Mouse (Mus musculus): ENCODE measurements around the gene Gm20388. TPM values are rescaled to one million over a fixed set of nuclear protein-coding genes. Genes with fewer than 3 reads are reported as not detected.

Gene Gm20388
- total RNA-seq, 1 experiment from 2014 or later: 18.4 TPM

GRCm38 (mm10) chr8:121242671-121243070 lies 1332.0 kb downstream of the Gm20388 start:
- no peak for ATAC-seq (replicated peaks in 1 of 2; ENCODE audit: insufficient read depth in 1 of 2, low FRiP score in 2 of 2, low TSS enrichment in 1 of 2, low read depth in 1 of 2, poor library complexity in 2 of 2, severe bottlenecking in 2 of 2)

- no peak for ATAC-seq (replicated peaks in 1 of 2; ENCODE audit: insufficient read depth in 1 of 2, low FRiP score in 2 of 2, low TSS enrichment in 1 of 2, low read depth in 1 of 2, poor library complexity in 2 of 2, severe bottlenecking in 2 of 2)
These were observed 1338.2 kb downstream of the Gm20388 start for GRCm38 (mm10) chr8:121248823-121249222.

- ATAC-seq (replicated peaks in 1 of 2; ENCODE audit: insufficient read depth in 1 of 2, low FRiP score in 2 of 2, low TSS enrichment in 1 of 2, low read depth in 1 of 2, poor library complexity in 2 of 2, severe bottlenecking in 2 of 2): no peak
These were observed 1338.8 kb downstream of the Gm20388 start for GRCm38 (mm10) chr8:121249433-121249832.

- no peak for ATAC-seq (replicated peaks in 1 of 2; ENCODE audit: insufficient read depth in 1 of 2, low FRiP score in 2 of 2, low TSS enrichment in 1 of 2, low read depth in 1 of 2, poor library complexity in 2 of 2, severe bottlenecking in 2 of 2)
These were observed 1340.4 kb downstream of the Gm20388 start for GRCm38 (mm10) chr8:121251089-121251488.

- ATAC-seq (replicated peaks in 1 of 2; ENCODE audit: insufficient read depth in 1 of 2, low FRiP score in 2 of 2, low TSS enrichment in 1 of 2, low read depth in 1 of 2, poor library complexity in 2 of 2, severe bottlenecking in 2 of 2): no peak
These were observed 1345.2 kb downstream of the Gm20388 start for GRCm38 (mm10) chr8:121255727-121256265.

GRCm38 (mm10) chr8:121258126-121258792 lies 1347.6 kb downstream of the Gm20388 start:
- ATAC-seq (replicated peaks in 1 of 2; ENCODE audit: insufficient read depth in 1 of 2, low FRiP score in 2 of 2, low TSS enrichment in 1 of 2, low read depth in 1 of 2, poor library complexity in 2 of 2, severe bottlenecking in 2 of 2): no peak

GRCm38 (mm10) chr8:121262728-121263389 lies 1352.2 kb downstream of the Gm20388 start:
- peak in 1 of 2 experiments; percentile 12; a peak in 1 of 4 replicates for ATAC-seq (replicated peaks in 1 of 2; ENCODE audit: insufficient read depth in 1 of 2, low FRiP score in 2 of 2, low TSS enrichment in 1 of 2, low read depth in 1 of 2, poor library complexity in 2 of 2, severe bottlenecking in 2 of 2)

- no peak for ATAC-seq (replicated peaks in 1 of 2; ENCODE audit: insufficient read depth in 1 of 2, low FRiP score in 2 of 2, low TSS enrichment in 1 of 2, low read depth in 1 of 2, poor library complexity in 2 of 2, severe bottlenecking in 2 of 2)
These were observed 1352.7 kb downstream of the Gm20388 start for GRCm38 (mm10) chr8:121263390-121263775.

- ATAC-seq (replicated peaks in 1 of 2; ENCODE audit: insufficient read depth in 1 of 2, low FRiP score in 2 of 2, low TSS enrichment in 1 of 2, low read depth in 1 of 2, poor library complexity in 2 of 2, severe bottlenecking in 2 of 2): no peak
These were observed 1353.6 kb downstream of the Gm20388 start for GRCm38 (mm10) chr8:121264260-121264659.

- no peak for ATAC-seq (replicated peaks in 1 of 2; ENCODE audit: insufficient read depth in 1 of 2, low FRiP score in 2 of 2, low TSS enrichment in 1 of 2, low read depth in 1 of 2, poor library complexity in 2 of 2, severe bottlenecking in 2 of 2)
These were observed 1360.9 kb downstream of the Gm20388 start for GRCm38 (mm10) chr8:121271542-121271941.

GRCm38 (mm10) chr8:121273195-121273594 lies 1362.6 kb downstream of the Gm20388 start:
- peak in 1 of 2 experiments; percentile 51; a peak in 2 of 4 replicates for ATAC-seq (replicated peaks in 1 of 2; ENCODE audit: insufficient read depth in 1 of 2, low FRiP score in 2 of 2, low TSS enrichment in 1 of 2, low read depth in 1 of 2, poor library complexity in 2 of 2, severe bottlenecking in 2 of 2)

GRCm38 (mm10) chr8:121273620-121274019 lies 1363.0 kb downstream of the Gm20388 start:
- no peak for ATAC-seq (replicated peaks in 1 of 2; ENCODE audit: insufficient read depth in 1 of 2, low FRiP score in 2 of 2, low TSS enrichment in 1 of 2, low read depth in 1 of 2, poor library complexity in 2 of 2, severe bottlenecking in 2 of 2)

GRCm38 (mm10) chr8:121280414-121280813 lies 1369.8 kb downstream of the Gm20388 start:
- no peak for ATAC-seq (replicated peaks in 1 of 2; ENCODE audit: insufficient read depth in 1 of 2, low FRiP score in 2 of 2, low TSS enrichment in 1 of 2, low read depth in 1 of 2, poor library complexity in 2 of 2, severe bottlenecking in 2 of 2)

- ATAC-seq (replicated peaks in 1 of 2; ENCODE audit: insufficient read depth in 1 of 2, low FRiP score in 2 of 2, low TSS enrichment in 1 of 2, low read depth in 1 of 2, poor library complexity in 2 of 2, severe bottlenecking in 2 of 2): no peak
These were observed 1378.7 kb downstream of the Gm20388 start for GRCm38 (mm10) chr8:121289346-121289745.

- ATAC-seq (replicated peaks in 1 of 2; ENCODE audit: insufficient read depth in 1 of 2, low FRiP score in 2 of 2, low TSS enrichment in 1 of 2, low read depth in 1 of 2, poor library complexity in 2 of 2, severe bottlenecking in 2 of 2): no peak
These were observed 1379.9 kb downstream of the Gm20388 start for GRCm38 (mm10) chr8:121290547-121290946.

GRCm38 (mm10) chr8:121293418-121293817 lies 1382.8 kb downstream of the Gm20388 start:
- ATAC-seq (replicated peaks in 1 of 2; ENCODE audit: insufficient read depth in 1 of 2, low FRiP score in 2 of 2, low TSS enrichment in 1 of 2, low read depth in 1 of 2, poor library complexity in 2 of 2, severe bottlenecking in 2 of 2): no peak

GRCm38 (mm10) chr8:121294234-121295108 lies 1383.8 kb downstream of the Gm20388 start:
- ATAC-seq (replicated peaks in 1 of 2; ENCODE audit: insufficient read depth in 1 of 2, low FRiP score in 2 of 2, low TSS enrichment in 1 of 2, low read depth in 1 of 2, poor library complexity in 2 of 2, severe bottlenecking in 2 of 2): no peak

- ATAC-seq (replicated peaks in 1 of 2; ENCODE audit: insufficient read depth in 1 of 2, low FRiP score in 2 of 2, low TSS enrichment in 1 of 2, low read depth in 1 of 2, poor library complexity in 2 of 2, severe bottlenecking in 2 of 2): no peak
These were observed 1385.4 kb downstream of the Gm20388 start for GRCm38 (mm10) chr8:121296082-121296481.
